Mouse (Mus musculus): Measurements from ENCODE around the gene Dennd2a.

Gene Dennd2a

GRCm38 (mm10) chr6:39555648-39555945 is 2.1 kb downstream of the Dennd2a start:
- DNase-seq, result no peak

DNA sequence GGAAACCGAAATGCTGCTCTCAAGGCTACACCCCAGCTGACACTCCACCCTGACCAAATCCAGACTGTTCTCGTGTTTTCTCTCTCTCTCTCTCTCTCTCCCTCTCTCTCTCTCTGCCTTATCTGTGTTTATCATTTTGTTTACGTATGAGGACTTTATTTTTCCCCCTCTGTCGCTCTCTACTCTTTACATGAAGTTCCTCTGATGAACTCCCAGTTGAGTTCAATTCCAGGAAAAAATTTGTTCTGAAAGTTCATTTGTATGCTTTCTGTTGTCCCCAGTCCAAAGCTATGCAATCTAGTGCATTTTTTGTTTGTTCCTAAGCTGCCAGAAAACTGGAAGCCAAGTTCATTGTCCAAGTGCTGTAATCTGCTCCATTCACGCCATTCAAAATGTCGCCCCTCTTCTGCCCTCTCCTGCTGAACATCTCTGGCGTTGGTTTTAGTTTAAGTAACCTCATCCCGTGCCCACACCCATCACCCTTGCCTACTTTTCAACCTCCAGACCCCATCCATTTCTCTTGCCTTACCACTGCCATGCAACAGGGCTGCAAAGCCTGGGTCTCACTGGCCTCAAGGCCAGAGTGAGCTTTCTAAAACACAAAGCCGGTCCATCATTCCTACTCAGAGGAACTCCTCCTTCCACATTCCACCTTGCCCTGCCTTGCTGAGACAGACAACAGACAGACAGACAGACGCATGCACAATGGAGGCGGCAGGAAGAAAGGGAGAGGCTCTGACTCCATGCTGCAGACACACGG is 2.6 kb downstream of the Dennd2a start:
- no peak for DNase-seq

- no peak for DNase-seq
Observed at GRCm38 (mm10) chr6:39551981-39552636, 5.6 kb downstream of the Dennd2a start.

DNA sequence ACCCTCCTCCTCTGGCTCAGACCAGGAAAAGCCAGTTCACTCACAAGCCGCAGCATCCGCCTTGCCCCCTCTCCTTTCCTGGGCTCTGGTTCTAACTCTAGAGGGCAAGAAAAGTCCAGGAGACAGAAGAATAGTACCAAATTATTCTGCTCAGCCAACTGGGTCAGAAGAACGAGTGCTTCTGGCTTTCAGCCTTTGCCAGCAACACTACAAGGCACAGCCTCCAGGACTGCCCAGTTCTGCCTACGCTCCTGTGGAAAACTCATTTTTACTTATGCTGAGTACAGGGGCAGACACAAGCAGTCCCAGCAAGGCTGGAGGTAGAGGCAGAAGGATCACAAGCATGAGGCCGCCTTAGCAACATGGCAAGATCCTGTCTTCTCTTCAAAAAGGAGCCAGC is 9.6 kb downstream of the Dennd2a start:
- DNase-seq, result no peak

GRCm38 (mm10) chr6:39545474-39545873 is 12.2 kb downstream of the Dennd2a start:
- no peak for DNase-seq

GRCm38 (mm10) chr6:39543769-39544420 is 13.8 kb downstream of the Dennd2a start:
- DNase-seq, result no peak

DNA sequence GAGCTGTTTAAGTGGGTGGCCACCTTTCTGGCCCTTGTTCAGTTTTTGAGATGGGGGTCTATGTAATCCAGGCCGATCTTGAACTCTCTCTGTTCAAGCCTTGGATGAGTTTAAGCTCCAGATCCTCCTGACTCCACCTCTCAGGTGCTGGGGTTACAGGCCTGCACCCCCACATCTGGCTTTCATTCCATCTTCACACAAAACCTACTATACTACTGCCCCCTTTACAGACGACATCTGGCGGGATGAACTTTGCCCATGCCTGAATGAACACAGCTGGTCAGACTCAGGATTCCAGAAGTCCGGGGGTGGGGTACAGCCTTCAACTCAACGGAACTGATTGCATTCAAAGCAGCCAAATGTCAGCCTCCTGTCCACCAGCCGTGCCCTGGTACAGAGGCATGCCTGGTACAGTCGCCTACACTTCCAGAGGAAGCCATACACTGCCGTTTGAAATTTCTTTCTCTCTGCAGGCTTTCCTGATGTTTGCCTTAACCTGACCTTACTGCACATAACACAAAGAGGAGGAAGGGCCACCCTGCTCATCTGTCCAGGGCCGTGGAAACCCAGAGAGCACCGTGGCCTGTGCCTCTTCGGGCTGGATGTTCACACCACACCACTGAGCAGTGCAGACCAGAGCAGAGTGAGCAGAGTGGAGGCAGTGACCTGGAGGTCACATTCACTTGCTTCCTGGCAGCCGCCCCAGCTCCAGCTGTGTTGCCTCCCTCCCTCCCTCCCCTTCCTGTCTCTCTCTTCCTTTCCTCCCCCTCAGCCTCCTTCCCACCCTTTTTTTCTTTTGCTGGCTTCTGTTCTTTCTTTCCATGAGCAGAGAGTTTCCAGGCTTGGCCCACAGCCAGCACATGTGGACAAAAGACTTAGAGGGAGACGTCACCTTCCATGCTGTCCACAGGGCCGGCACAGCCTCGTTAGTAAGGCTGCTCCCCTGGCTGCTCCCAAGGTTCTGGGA is 14.8 kb downstream of the Dennd2a start:
- no peak for DNase-seq

DNA sequence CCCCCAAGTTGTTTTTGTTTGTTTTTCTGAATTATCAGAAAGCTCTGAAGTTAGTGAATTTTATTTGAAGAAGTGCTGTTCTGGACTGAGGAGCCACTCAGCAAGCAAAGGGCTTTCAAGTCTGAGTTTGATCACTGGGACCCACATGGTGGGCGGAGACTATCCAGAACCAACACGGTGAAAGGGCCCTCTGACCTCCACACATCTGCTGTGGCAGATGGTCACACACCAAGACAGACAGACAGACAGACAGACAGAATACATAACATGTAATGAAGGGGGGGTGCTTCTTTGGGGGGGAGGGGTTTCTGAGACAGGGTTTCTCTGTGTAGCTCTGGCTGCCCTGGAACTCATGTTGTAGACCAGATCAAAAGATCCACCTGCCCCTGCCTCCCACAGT is 17.1 kb downstream of the Dennd2a start:
- no peak for DNase-seq

DNA sequence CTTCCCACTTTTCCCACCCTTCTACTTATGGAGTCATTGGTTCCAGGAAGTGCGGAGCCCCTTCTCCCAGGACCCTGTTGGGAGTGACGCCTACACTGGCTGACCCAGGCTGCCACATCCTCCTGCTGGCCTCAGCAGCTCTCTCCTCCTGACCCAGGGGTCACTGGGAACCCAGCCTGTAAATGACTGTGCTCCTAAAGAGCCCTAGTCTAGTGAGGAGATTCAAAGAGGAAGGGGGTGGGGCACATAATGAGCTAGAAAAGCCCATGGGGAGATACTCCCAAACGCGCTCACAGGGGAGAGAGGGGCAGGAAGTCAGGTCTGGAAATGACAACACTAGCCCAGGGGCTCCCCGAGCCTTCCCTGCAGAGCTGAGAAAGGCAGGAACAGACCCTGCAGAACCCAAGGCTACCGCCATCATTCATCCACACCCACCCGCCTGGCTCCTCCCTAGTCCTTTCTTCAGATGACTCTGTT is 17.9 kb downstream of the Dennd2a start:
- no peak for DNase-seq

GRCm38 (mm10) chr6:39538227-39538626 is 19.4 kb downstream of the Dennd2a start:
- DNase-seq, result no peak

DNA sequence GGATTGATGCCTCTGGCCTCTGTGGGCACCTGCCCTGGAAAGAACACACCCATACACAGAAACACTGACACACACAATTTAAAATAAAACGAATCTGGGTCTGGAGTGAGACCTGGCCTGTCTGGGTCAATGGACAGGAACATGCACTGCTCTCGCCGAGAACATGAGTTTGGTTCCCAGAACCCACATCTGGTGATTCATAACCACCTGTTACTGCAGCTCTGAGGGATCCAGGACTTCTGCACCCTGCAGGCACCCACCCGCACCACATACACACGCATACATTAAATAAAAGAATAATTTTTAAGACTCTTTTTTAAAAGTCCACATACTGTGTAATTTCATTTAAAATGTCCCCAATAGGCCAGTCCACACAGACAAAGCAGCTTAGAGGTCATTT is 20.4 kb downstream of the Dennd2a start:
- DNase-seq, result no peak

DNA sequence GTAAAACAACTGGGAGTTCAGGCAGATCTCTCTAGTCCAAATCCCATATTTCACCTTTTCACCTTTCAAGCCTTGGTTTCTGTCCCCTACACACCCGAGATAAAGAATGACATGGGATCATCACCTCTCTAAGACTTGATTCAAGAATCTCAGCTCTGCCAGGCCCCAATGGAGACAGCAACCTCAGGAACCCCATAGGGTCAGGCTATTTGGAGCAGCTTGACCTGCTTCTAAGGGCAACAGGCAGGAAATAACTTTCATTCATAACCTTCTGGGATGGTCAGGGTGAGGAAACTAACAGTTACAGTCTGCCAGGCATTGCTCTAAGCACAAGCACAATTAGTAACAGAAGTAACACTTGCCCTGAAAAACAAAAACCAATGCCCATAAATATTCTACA is 21.0 kb downstream of the Dennd2a start:
- no peak for DNase-seq

GRCm38 (mm10) chr6:39534944-39535343 is 22.7 kb downstream of the Dennd2a start:
- DNase-seq, result no peak

DNA sequence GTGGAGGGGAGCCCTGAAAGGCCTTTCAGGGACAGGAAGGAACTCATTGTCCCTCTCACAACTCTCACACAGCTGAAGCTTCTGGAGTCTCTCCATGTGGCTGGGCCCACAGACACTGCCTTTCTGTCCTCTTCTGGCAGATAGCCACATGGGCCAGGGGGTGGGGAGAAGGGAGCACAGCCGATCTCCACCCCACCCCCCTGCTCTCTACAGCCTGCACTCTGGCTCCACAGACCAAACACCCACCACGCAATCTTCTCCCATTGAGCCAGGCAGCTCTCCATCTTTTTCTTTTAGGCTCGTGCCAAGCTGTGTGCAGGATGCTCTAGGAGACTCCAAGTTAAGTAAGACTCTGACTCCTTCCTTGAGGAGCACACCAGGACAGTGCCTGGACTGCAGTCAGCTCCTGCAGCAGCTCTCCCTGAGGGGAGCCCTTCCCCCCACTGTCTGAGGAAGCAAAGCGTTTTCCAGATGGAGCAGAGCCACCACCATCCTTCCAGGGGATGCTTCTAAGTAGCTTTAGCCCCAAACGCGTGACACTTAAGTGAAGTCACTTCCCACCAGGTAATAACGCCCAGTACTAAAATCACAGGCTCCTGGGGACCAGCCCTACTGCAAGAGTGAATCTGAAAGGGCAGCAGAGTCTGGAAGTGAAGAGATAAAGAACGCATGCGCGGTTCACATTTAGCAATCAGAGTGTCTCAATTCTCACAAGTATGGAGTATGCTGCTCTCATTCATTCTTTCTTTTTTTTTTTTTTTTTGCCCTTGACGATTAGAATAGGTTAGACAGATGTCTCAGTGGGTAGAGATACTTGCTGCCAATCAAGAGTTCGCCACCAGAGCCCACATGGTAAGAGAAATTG is 28.8 kb downstream of the Dennd2a start:
- peak; percentile 68 for DNase-seq

DNA sequence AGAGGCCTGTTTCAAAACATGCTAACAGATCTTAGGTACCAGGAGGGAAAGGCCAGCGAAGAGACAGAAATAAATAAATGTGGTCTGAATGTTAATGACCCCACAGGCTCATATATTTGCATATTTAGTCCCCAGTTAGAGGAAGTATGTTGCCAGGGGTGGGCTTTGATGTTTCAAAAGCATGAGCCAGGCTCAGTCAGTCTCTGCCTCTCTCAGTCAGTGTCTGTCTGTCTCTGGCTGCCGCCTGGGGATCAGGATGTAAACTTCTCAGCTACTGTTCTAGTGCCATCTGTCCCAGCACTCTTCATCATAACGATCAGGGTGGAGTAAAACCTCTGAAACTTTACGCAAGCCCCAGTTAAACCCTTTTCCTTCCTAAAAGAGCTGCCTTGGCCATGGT is 29.9 kb downstream of the Dennd2a start:
- no peak for DNase-seq

- DNase-seq, result no peak
Observed at GRCm38 (mm10) chr6:39527337-39527784, 30.3 kb downstream of the Dennd2a start.

DNA sequence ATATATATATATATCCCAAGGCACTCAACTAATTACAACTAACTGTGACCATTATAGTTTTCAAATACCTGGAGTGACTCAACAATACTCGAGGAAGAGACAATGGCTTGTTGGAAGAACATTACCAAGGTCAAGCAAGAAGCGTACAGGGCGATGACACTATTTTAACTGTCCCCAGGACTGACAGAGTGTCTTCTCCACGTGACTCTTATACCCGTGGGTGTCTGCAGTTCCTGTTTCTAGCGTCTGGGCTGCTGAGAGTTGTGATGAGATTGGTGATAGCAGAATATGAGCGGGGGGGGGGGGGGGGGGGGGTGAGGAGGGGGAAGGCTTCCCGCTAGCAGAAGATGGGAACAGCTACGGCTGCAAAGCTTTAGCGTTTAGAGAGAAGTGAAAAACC is 30.9 kb downstream of the Dennd2a start:
- DNase-seq, result no peak

GRCm38 (mm10) chr6:39523161-39523560 is 34.5 kb downstream of the Dennd2a start:
- DNase-seq, result no peak

DNA sequence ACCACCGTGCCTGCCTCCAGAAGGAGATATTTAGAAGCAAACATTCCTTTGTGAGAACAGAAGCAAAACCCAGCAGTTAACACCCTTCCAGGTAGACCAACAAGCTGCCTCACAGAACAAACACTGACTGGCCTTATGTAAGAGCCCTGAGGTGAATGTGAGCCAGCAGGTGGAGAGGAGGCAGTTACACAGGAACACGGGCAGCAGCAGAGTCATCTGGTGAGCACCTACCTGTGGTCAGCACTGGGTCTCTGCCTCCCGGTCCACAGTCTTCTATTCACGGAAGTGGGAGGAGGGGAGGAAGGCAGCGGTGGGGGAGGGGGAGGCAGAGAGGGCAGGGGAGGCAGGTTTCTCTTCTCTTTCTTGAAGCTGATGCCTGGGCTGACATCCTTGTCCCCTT is 35.2 kb downstream of the Dennd2a start:
- no peak for DNase-seq

GRCm38 (mm10) chr6:39515739-39516131 is 41.9 kb downstream of the Dennd2a start:
- DNase-seq, result no peak

DNA sequence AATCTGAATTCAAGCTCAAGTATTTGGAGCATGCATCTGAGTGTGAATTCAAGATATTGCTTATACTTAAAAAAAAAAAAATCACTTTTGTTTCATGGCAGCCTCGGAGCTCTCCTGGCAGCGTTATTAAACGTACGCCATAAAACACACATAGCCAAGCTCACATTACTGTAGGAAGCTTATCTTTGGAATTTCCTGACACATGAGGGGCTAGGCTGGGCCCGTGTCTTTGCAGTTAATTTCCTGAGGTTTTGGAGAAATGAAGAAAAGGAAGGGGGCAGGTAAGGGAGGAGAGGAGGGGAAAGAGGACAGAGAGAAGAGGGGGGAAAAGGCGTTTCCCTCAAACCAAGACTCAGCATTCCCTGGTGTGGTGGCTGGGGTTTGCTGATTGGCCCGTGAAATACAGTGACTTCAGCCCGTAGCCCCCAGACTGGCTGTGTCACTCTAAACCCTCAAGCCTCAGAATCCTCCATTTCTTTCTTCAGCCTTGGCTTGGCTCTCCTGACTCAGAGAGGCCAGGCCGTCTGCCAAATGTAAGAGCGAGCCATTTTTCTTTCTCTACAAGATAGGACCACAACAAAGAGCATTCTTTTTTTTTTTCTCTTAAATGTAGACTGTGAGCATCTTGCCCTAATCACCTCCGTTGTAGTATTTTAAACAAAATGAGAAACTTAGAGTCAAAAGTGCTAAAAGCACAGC is 42.5 kb downstream of the Dennd2a start:
- no peak for DNase-seq
